8 mouse cellular contexts compared by ENCODE assay signal in the genomic region with DNA sequence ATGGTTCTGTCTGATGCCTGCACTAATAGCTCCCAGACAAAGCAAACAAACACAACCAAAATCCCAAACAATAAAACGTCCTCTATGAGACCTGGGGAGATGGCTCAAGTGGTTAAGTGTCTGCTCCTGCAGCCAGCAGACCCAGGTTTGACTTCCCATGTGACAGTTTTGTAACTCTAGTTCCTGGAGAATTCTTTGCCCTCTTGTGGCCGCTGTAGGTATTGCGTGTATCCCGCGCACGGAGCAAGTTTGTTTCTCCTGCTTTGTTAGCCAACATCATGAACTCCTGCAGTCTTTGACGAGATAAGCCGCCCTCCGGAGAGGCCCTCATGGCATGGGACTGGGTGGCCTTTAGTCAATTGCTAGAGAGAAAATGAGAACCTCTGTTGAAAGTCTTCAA. TPM values are rescaled to one million over a fixed set of nuclear protein-coding genes. Genes with fewer than 3 reads are reported as not detected.
DNase-seq lines count a peak whose midpoint lies in the region; ATAC-seq and TF ChIP-seq lines count a peak whose summit lies in the region.

No protein-coding gene starts in this region.

- no peak overlapping the region for H3K9ac ChIP-seq in heart, postnatal 0 days (replicated peaks; ENCODE audit: low read depth, low read length)

- no peaks in the 10 kb centered on the region for H3K36me3 ChIP-seq in heart, postnatal 0 days (replicated peaks; ENCODE audit: control insufficient read depth, insufficient read depth, low read length)

- H3K27me3 ChIP-seq in heart, postnatal 0 days (ENCODE audit: control insufficient read depth, insufficient read depth, low read length), result no peaks in the 10 kb centered on the region

- peak; percentile 43 to 77 for DNase-seq in layer of hippocampus, adult 18-20 months (ENCODE audit: low spot score in 2 of 2)
- no peak for DNase-seq in layer of hippocampus, adult 9-11 months
- peak; percentile 58 for DNase-seq in Muller cell, postnatal 12 days (ENCODE audit: inconsistent ontology term)
- DNase-seq in heart, postnatal 0 days (ENCODE audit: low spot score), result peak; percentile 41
- DNase-seq in left cerebral cortex, postnatal 25 days (ENCODE audit: low spot score in 2 of 2), result peak; percentile 64 to 68
- DNase-seq in naive thymus-derived CD4-positive, alpha-beta T cell, adult 2 months (ENCODE audit: low read depth), result peak; percentile 86
- DNase-seq in thymus, postnatal 0 days (ENCODE audit: low spot score), result peak; percentile 76

- H3K4me1 ChIP-seq in heart, postnatal 0 days (ENCODE audit: control insufficient read depth, insufficient read depth), result no peaks in the 10 kb centered on the region

- intact Hi-C loops in left cerebral cortex, postnatal 25 days (cut with DNase I), result loop anchor here (1.0 kb wide), 1 partner anchor 90 kb away; no protein-coding TSS in a partner anchor

- H3K4me2 ChIP-seq in heart, postnatal 0 days (ENCODE audit: low read depth, low read length), result no peak overlapping the region

- peak; percentile 83 for TF ChIP-seq CTCF in heart, postnatal 0 days (IDR thresholded peaks at IDR 0.05; ENCODE audit: low read depth)

- H3K9me3 ChIP-seq in heart, postnatal 0 days (replicated peaks; ENCODE audit: control insufficient read depth, low read length), result no peaks in the 10 kb centered on the region

- H3K27ac ChIP-seq in heart, postnatal 0 days (ENCODE audit: low read depth), result no peak overlapping the region

- H3K4me3 ChIP-seq in heart, postnatal 0 days (ENCODE audit: low read depth, low read length), result no peak overlapping the region

- WGBS in heart, postnatal 0 days, result under 1% methylated on average over 9 of the region's 9 CpGs

- TF ChIP-seq EP300 in heart, postnatal 0 days (IDR thresholded peaks at IDR 0.05; ENCODE audit: low read depth), result no peak

- peak; percentile 72 for ATAC-seq in common myeloid progenitor, adult 5-6 weeks (replicated peaks; ENCODE audit: low read depth, poor library complexity, severe bottlenecking)
- ATAC-seq in heart, postnatal 0 days (ENCODE audit: insufficient read depth, low read depth), result peak; percentile 49; the same call in 1 of the 2 replicates

RNA-seq across cellular contexts. Expression of a gene that starts 20.2 kb away (rescaled TPM):
- 100 to 1,000 TPM; 355 to 365 TPM for total RNA-seq in layer of hippocampus, adult 18-20 months (2021)
- 2,413 and 3,257 TPM in 2 replicates for total RNA-seq in common myeloid progenitor, adult 5-6 weeks (2017)
- total RNA-seq in heart, postnatal 0 days (2014; rRNA removed; ENCODE audit: low replicate concordance), result 146 and 156 TPM in 2 replicates
- polyA plus RNA-seq in heart, postnatal 0 days (2015; fragmentation: Nextera tagmentation; extraction: Ambion mirVana), result 355 and 400 TPM in 2 replicates
- 100 to 1,000 TPM; 244 to 268 TPM for total RNA-seq in left cerebral cortex, postnatal 25 days (2021)
- 877 and 894 TPM in 2 replicates for polyA plus RNA-seq in thymus, postnatal 0 days (2015; fragmentation: Nextera tagmentation; extraction: Ambion mirVana)

RNA-seq across cellular contexts. Expression of a gene that starts 51.9 kb away (rescaled TPM):
- total RNA-seq in layer of hippocampus, adult 18-20 months (2021), result 1 to 10 TPM; 6.6 to 8.7 TPM
- not detected in 2 replicates for total RNA-seq in common myeloid progenitor, adult 5-6 weeks (2017)
- 0.23 and 2.8 TPM in 2 replicates for total RNA-seq in heart, postnatal 0 days (2014; rRNA removed; ENCODE audit: low replicate concordance)
- 0.05 TPM in 1 of 2 replicates, not detected in the other for polyA plus RNA-seq in heart, postnatal 0 days (2015; fragmentation: Nextera tagmentation; extraction: Ambion mirVana)
- 1 to 10 TPM; 4.5 to 8.5 TPM for total RNA-seq in left cerebral cortex, postnatal 25 days (2021)
- 0.24 and 0.34 TPM in 2 replicates for polyA plus RNA-seq in thymus, postnatal 0 days (2015; fragmentation: Nextera tagmentation; extraction: Ambion mirVana)
